Mouse (Mus musculus) CH12.LX (cell line): ENCODE measurements at regions not wholly inside any gene's neighbourhood (a gene's known extent, or its start where the extent isn't known, plus 50 kb on each side); places are given as distances from the start of the nearest gene placed in this dataset.
A peak's percentile ranks its signal among the peaks of the same experiment; 100 is the strongest.

Experiments
- DNase-seq: peaks from one replicate; pipeline ENCODE4 v3.0.0-alpha.2; 2013; ENCODE audit errors: extremely low read depth
- H3K27ac ChIP-seq: 2 replicates; pipeline ENCODE4 v1.5.1; 2012; ENCODE audit warnings: low read depth, mild to moderate bottlenecking, control low read depth, moderate library complexity; ENCODE audit not compliant: insufficient read depth
- H3K27me3 ChIP-seq: replicated peaks from 2 replicates; pipeline ENCODE3; 2012; ENCODE audit warnings: inconsistent platforms
- H3K36me3 ChIP-seq, 2 experiments: replicated peaks in 1 of 2; 2 replicates each; pipeline versions ENCODE3 to v1.6.1; 2012; ENCODE audit warnings: inconsistent platforms in 1 of 2, low read length in 1 of 2, mild to moderate bottlenecking in 1 of 2, mixed read lengths in 1 of 2, moderate library complexity in 1 of 2; ENCODE audit not compliant: control insufficient read depth in 1 of 2, insufficient read depth in 1 of 2
- H3K4me1 ChIP-seq, 2 experiments: 2 replicates each; pipeline ENCODE4 v1.6.1; 2012; ENCODE audit warnings: inconsistent platforms in 1 of 2, moderate library complexity in 1 of 2; ENCODE audit not compliant: insufficient read depth in 2 of 2, control insufficient read depth in 1 of 2
- H3K4me2 ChIP-seq: 2 replicates; pipeline ENCODE4 v1.6.1; 2012; ENCODE audit warnings: low read depth, mild to moderate bottlenecking, control low read depth; ENCODE audit not compliant: poor library complexity, insufficient read depth, severe bottlenecking
- H3K4me3 ChIP-seq, 3 experiments: fragments of 150-350 bp in 1 of 3; sonication (generic) in 1 of 3; replicated peaks in 1 of 3; 2 replicates each; pipeline versions ENCODE3 to v1.5.1; 2011 to 2012; ENCODE audit warnings: low read depth in 2 of 3, low read length in 2 of 3, mild to moderate bottlenecking in 2 of 3, moderate library complexity in 2 of 3, control low read depth in 1 of 3, improper control_type of control experiment in 1 of 3, inconsistent platforms in 1 of 3, mixed read lengths in 1 of 3; ENCODE audit not compliant: poor library complexity in 1 of 3
- H3K79me2 ChIP-seq: replicated peaks from 2 replicates; pipeline ENCODE4 v1.6.1; 2012; ENCODE audit warnings: mild to moderate bottlenecking, moderate library complexity; ENCODE audit not compliant: control insufficient read depth, poor library complexity, insufficient read depth, severe bottlenecking; ENCODE audit errors: extremely low read depth
- H3K9ac ChIP-seq: 2 replicates; pipeline ENCODE4 v1.6.1; 2012; ENCODE audit warnings: low read depth, mild to moderate bottlenecking, control low read depth, moderate library complexity; ENCODE audit not compliant: insufficient read depth
- H3K9me3 ChIP-seq: replicated peaks from 2 replicates; pipeline ENCODE3; 2012; ENCODE audit warnings: low read length, inconsistent platforms, mixed read lengths
- CHD2 ChIP-seq: IDR thresholded peaks from 2 replicates; pipeline ENCODE4 v1.6.1; 2011; ENCODE audit warnings: low read length, improper control_type of control experiment
- E2F4 ChIP-seq: IDR thresholded peaks from 2 replicates; pipeline ENCODE4 v1.6.1; 2011; ENCODE audit warnings: low read depth, low read length, improper control_type of control experiment; ENCODE audit not compliant: insufficient replicate concordance
- ELF1 ChIP-seq: IDR thresholded peaks from 2 replicates; pipeline ENCODE4 v1.6.1; 2014; ENCODE audit warnings: low read depth, mild to moderate bottlenecking, inconsistent platforms, low read length, improper control_type of control experiment
- EP300 ChIP-seq: IDR thresholded peaks from 2 replicates; pipeline ENCODE4 v1.6.1; 2011; ENCODE audit warnings: low read length, improper control_type of control experiment
- ETS1 ChIP-seq: conservative IDR thresholded peaks from 2 replicates; pipeline ENCODE4 v1.6.1; 2012; ENCODE audit warnings: low read depth, mild to moderate bottlenecking, inconsistent platforms, low read length, improper control_type of control experiment, moderate library complexity
- GABPA ChIP-seq: IDR thresholded peaks from 2 replicates; pipeline ENCODE4 v1.6.1; 2012; ENCODE audit warnings: low read depth, low read length, improper control_type of control experiment, inconsistent platforms; ENCODE audit not compliant: insufficient replicate concordance
- HCFC1 ChIP-seq: IDR thresholded peaks from 2 replicates; pipeline ENCODE4 v1.6.1; 2012; ENCODE audit warnings: low read depth, mild to moderate bottlenecking, inconsistent platforms, low read length, improper control_type of control experiment
- MAX ChIP-seq: IDR thresholded peaks from 2 replicates; pipeline ENCODE4 v1.6.1; 2011; ENCODE audit warnings: low read length, improper control_type of control experiment
- MAZ ChIP-seq: IDR thresholded peaks from 2 replicates; pipeline ENCODE4 v1.6.1; 2012; ENCODE audit warnings: low read depth, mild to moderate bottlenecking, inconsistent platforms, low read length, improper control_type of control experiment, moderate library complexity
- MEF2A ChIP-seq: IDR thresholded peaks from 2 replicates; pipeline ENCODE4 v1.6.1; 2014; ENCODE audit warnings: low read depth, mild to moderate bottlenecking, inconsistent platforms, low read length, improper control_type of control experiment, borderline replicate concordance
- MYC ChIP-seq: IDR thresholded peaks from 2 replicates; pipeline ENCODE4 v1.6.1; 2011; ENCODE audit warnings: low read depth, mild to moderate bottlenecking, improper control_type of control experiment, low read length
- NRF1 ChIP-seq: IDR thresholded peaks from 2 replicates; pipeline ENCODE4 v1.6.1; 2014; ENCODE audit warnings: low read depth, mild to moderate bottlenecking, inconsistent platforms, low read length, improper control_type of control experiment, moderate library complexity
- PAX5 ChIP-seq: IDR thresholded peaks from 2 replicates; pipeline ENCODE4 v1.6.1; 2012; ENCODE audit warnings: low read length, inconsistent platforms, mixed read lengths
- SIN3A ChIP-seq: IDR thresholded peaks from 2 replicates; pipeline ENCODE4 v1.6.1; 2012; ENCODE audit warnings: low read length, improper control_type of control experiment, inconsistent platforms
- TCF12 ChIP-seq: IDR thresholded peaks from 2 replicates; pipeline ENCODE4 v1.6.1; 2014; ENCODE audit warnings: low read depth, mild to moderate bottlenecking, inconsistent platforms, low read length, improper control_type of control experiment
- UBTF ChIP-seq: IDR thresholded peaks from 2 replicates; pipeline ENCODE4 v1.6.1; 2012; ENCODE audit warnings: low read depth, mild to moderate bottlenecking, inconsistent platforms, low read length, improper control_type of control experiment, moderate library complexity
- USF2 ChIP-seq: conservative IDR thresholded peaks from 2 replicates; pipeline ENCODE4 v1.6.1; 2011; ENCODE audit warnings: low read depth, low read length, improper control_type of control experiment
- ZKSCAN1 ChIP-seq: IDR thresholded peaks from 2 replicates; pipeline ENCODE4 v1.6.1; 2012; ENCODE audit warnings: low read depth, inconsistent platforms, low read length, improper control_type of control experiment, borderline replicate concordance
- ZNF384 ChIP-seq: IDR thresholded peaks from 2 replicates; pipeline ENCODE4 v1.6.1; 2012; ENCODE audit warnings: low read depth, low read length, improper control_type of control experiment, inconsistent platforms
- dilution Hi-C: fragments of 300-500 bp; cut with MboI; formaldehyde crosslinking; loops from 2 replicates; pipeline ENCODE4 v1.14.3; 2020; ENCODE audit warnings: low sequenced_read_pairs; ENCODE audit not compliant: extremely low pct_unique_long_range_greater_than_20kb, extremely low pct_ligation_motif_present
- in situ Hi-C: fragments of 300-500 bp; cut with MboI; formaldehyde crosslinking; loops from 3 replicates; pipeline ENCODE4 v1.14.3; 2019; ENCODE audit warnings: low sequenced_read_pairs, low pct_ligation_motif_present, low pct_unique_long_range_greater_than_20kb, mixed read lengths

- Histone ChIP-seq H3K9me3 (no peaks in the 10 kb centered on the region), H3K4me3 (no peak overlapping the region), H3K27ac (no peak overlapping the region), H3K36me3 (no peaks in the 10 kb centered on the region), H3K4me1 (peaks cover 4 to 15% of the 10 kb centered on the region in 2 experiments), H3K9ac (no peak overlapping the region), H3K27me3 (no peaks in the 10 kb centered on the region), H3K4me2 (no peak overlapping the region), H3K79me2 (no peaks in the 10 kb centered on the region)
- DNase-seq, result no peak
- in situ Hi-C loops (no loop called here), dilution Hi-C loops (no loop called here)
- no peak for TF ChIP-seq PAX5
- no peak for TF ChIP-seq MYC
- TF ChIP-seq NRF1, result no peak
- no peak for TF ChIP-seq MEF2A
- no peak for TF ChIP-seq ELF1
- no peak for TF ChIP-seq MAX
- TF ChIP-seq USF2, result no peak
- no peak for TF ChIP-seq ETS1
- TF ChIP-seq EP300, result no peak
These were observed 65.6 kb upstream of the Pappa2 start for GRCm38 (mm10) chr1:159045870-159046385.

- dilution Hi-C loops, result no loop called here
- no peaks in the 10 kb centered on the region for H3K9me3 ChIP-seq
These were observed 84.7 kb upstream of the Pappa2 start for GRCm38 (mm10) chr1:159065024-159065423.

GRCm38 (mm10) chr1:159099205-159099604, 118.9 kb upstream of the Pappa2 start:
- Histone ChIP-seq H3K4me2 (no peak overlapping the region), H3K36me3 (no peaks in the 10 kb centered on the region), H3K9ac (no peak overlapping the region), H3K79me2 (no peaks in the 10 kb centered on the region), H3K4me3 (no peak overlapping the region)
- TF ChIP-seq CHD2, result no peak
- TF ChIP-seq E2F4, result no peak
- TF ChIP-seq SIN3A, result no peak
- no peak for TF ChIP-seq HCFC1
- TF ChIP-seq MAZ, result no peak
- TF ChIP-seq, all 38 proteins: peak for 0
- DNase-seq, result no peak
- dilution Hi-C loops (no loop called here), in situ Hi-C loops (no loop called here)
- Histone ChIP-seq H3K4me1 (no peaks in the 10 kb centered on the region), H3K9me3 (no peaks in the 10 kb centered on the region), H3K27me3 (no peaks in the 10 kb centered on the region), H3K27ac (no peak overlapping the region)

More at GRCm38 (mm10) chr1:159065024-159065423, 84.7 kb upstream of the Pappa2 start:
- DNase-seq, result peak; percentile 15
- Histone ChIP-seq H3K27ac (no peak overlapping the region), H3K4me1 (peaks cover 4 to 11% of the 10 kb centered on the region in 2 experiments), H3K4me3 (no peak overlapping the region), H3K27me3 (no peaks in the 10 kb centered on the region), H3K79me2 (no peaks in the 10 kb centered on the region), H3K4me2 (no peak overlapping the region), H3K36me3 (no peaks in the 10 kb centered on the region), H3K9ac (no peak overlapping the region)
- in situ Hi-C loops, result no loop called here
- TF ChIP-seq UBTF (no peak), MAZ (no peak), ZNF384 (no peak), HCFC1 (no peak), MEF2A (no peak), TCF12 (no peak), ETS1 (no peak), ZKSCAN1 (no peak), GABPA (no peak)
